Mouse (Mus musculus): ENCODE data around the gene Fam241b. TPM values are rescaled to one million over a fixed set of nuclear protein-coding genes. Genes with fewer than 3 reads are reported as not detected.

Gene Fam241b
- polyA plus RNA-seq, 1 experiment from 2014 or later, result 1.1 TPM

- Histone ChIP-seq H3K4me3 (ENCODE audit: low read depth, low read length) (no peak overlapping the region), H3K27ac (ENCODE audit: low read length) (no peak overlapping the region), H3K9ac (ENCODE audit: low read depth, low read length) (no peak overlapping the region), H3K4me1 (ENCODE audit: control insufficient read depth, low read depth, low read length) (no peaks in the 10 kb centered on the region), H3K9me3 (replicated peaks; ENCODE audit: control insufficient read depth, low read length) (no peaks in the 10 kb centered on the region), H3K27me3 (ENCODE audit: control insufficient read depth, insufficient read depth, low read depth, low read length) (no peaks in the 10 kb centered on the region), H3K4me2 (ENCODE audit: low read depth, low read length) (no peak overlapping the region), H3K36me3 (ENCODE audit: control insufficient read depth, insufficient read depth) (no peaks in the 10 kb centered on the region)
- 67% methylated on average over 3 of the region's 3 CpGs for WGBS (ENCODE audit: insufficient replicate concordance)
- ATAC-seq (ENCODE audit: low read depth), result no peak
Observed at GRCm38 (mm10) chr10:62179944-62180343, 36.2 kb upstream of the Fam241b start.

GRCm38 (mm10) chr10:62174533-62175313, 31.0 kb upstream of the Fam241b start:
- Histone ChIP-seq H3K9ac (ENCODE audit: low read depth, low read length) (no peak overlapping the region), H3K9me3 (replicated peaks; ENCODE audit: control insufficient read depth, low read length) (no peaks in the 10 kb centered on the region), H3K4me2 (ENCODE audit: low read depth, low read length) (no peak overlapping the region), H3K27ac (ENCODE audit: low read length) (no peak overlapping the region), H3K36me3 (ENCODE audit: control insufficient read depth, insufficient read depth) (no peaks in the 10 kb centered on the region), H3K27me3 (ENCODE audit: control insufficient read depth, insufficient read depth, low read depth, low read length) (no peaks in the 10 kb centered on the region), H3K4me3 (ENCODE audit: low read depth, low read length) (no peak overlapping the region), H3K4me1 (ENCODE audit: control insufficient read depth, low read depth, low read length) (no peaks in the 10 kb centered on the region)
- ATAC-seq (ENCODE audit: low read depth), result no peak
- WGBS (ENCODE audit: insufficient replicate concordance), result 55% methylated on average over 15 of the region's 15 CpGs

GRCm38 (mm10) chr10:62173941-62174448, 30.3 kb upstream of the Fam241b start:
- Histone ChIP-seq H3K9me3 (replicated peaks; ENCODE audit: control insufficient read depth, low read length) (no peaks in the 10 kb centered on the region), H3K4me1 (ENCODE audit: control insufficient read depth, low read depth, low read length) (no peaks in the 10 kb centered on the region), H3K27ac (ENCODE audit: low read length) (no peak overlapping the region), H3K27me3 (ENCODE audit: control insufficient read depth, insufficient read depth, low read depth, low read length) (no peaks in the 10 kb centered on the region), H3K36me3 (ENCODE audit: control insufficient read depth, insufficient read depth) (no peaks in the 10 kb centered on the region), H3K4me2 (ENCODE audit: low read depth, low read length) (no peak overlapping the region), H3K4me3 (ENCODE audit: low read depth, low read length) (no peak overlapping the region), H3K9ac (ENCODE audit: low read depth, low read length) (no peak overlapping the region)
- ATAC-seq (ENCODE audit: low read depth), result no peak
- WGBS (ENCODE audit: insufficient replicate concordance), result 35% methylated on average over 9 of the region's 9 CpGs

GRCm38 (mm10) chr10:62172841-62173553, 29.3 kb upstream of the Fam241b start:
- H3K9ac ChIP-seq (ENCODE audit: low read depth, low read length), result no peak overlapping the region
- H3K9me3 ChIP-seq (replicated peaks; ENCODE audit: control insufficient read depth, low read length), result no peaks in the 10 kb centered on the region
- H3K36me3 ChIP-seq (ENCODE audit: control insufficient read depth, insufficient read depth), result no peaks in the 10 kb centered on the region
- H3K4me3 ChIP-seq (ENCODE audit: low read depth, low read length), result no peak overlapping the region
- no peaks in the 10 kb centered on the region for H3K27me3 ChIP-seq (ENCODE audit: control insufficient read depth, insufficient read depth, low read depth, low read length)
- no peak for ATAC-seq (ENCODE audit: low read depth)
- 22% methylated on average over 9 of the region's 9 CpGs for WGBS (ENCODE audit: insufficient replicate concordance)
- no peaks in the 10 kb centered on the region for H3K4me1 ChIP-seq (ENCODE audit: control insufficient read depth, low read depth, low read length)
- no peak overlapping the region for H3K27ac ChIP-seq (ENCODE audit: low read length)
- no peak overlapping the region for H3K4me2 ChIP-seq (ENCODE audit: low read depth, low read length)

GRCm38 (mm10) chr10:62162410-62162809, 18.7 kb upstream of the Fam241b start:
- Histone ChIP-seq H3K36me3 (ENCODE audit: control insufficient read depth, insufficient read depth) (no peaks in the 10 kb centered on the region), H3K27me3 (ENCODE audit: control insufficient read depth, insufficient read depth, low read depth, low read length) (no peaks in the 10 kb centered on the region), H3K4me3 (ENCODE audit: low read depth, low read length) (no peak overlapping the region), H3K4me1 (ENCODE audit: control insufficient read depth, low read depth, low read length) (no peaks in the 10 kb centered on the region), H3K9ac (ENCODE audit: low read depth, low read length) (no peak overlapping the region), H3K4me2 (ENCODE audit: low read depth, low read length) (no peak overlapping the region), H3K9me3 (replicated peaks; ENCODE audit: control insufficient read depth, low read length) (no peaks in the 10 kb centered on the region), H3K27ac (ENCODE audit: low read length) (no peak overlapping the region)
- WGBS (ENCODE audit: insufficient replicate concordance), result 33% methylated on average over 10 of the region's 10 CpGs
- no peak for ATAC-seq (ENCODE audit: low read depth)

- Histone ChIP-seq H3K4me3 (ENCODE audit: low read depth, low read length) (no peak overlapping the region), H3K9me3 (replicated peaks; ENCODE audit: control insufficient read depth, low read length) (no peaks in the 10 kb centered on the region), H3K27me3 (ENCODE audit: control insufficient read depth, insufficient read depth, low read depth, low read length) (no peaks in the 10 kb centered on the region), H3K27ac (ENCODE audit: low read length) (no peak overlapping the region), H3K36me3 (ENCODE audit: control insufficient read depth, insufficient read depth) (no peaks in the 10 kb centered on the region), H3K4me1 (ENCODE audit: control insufficient read depth, low read depth, low read length) (no peaks in the 10 kb centered on the region), H3K4me2 (ENCODE audit: low read depth, low read length) (no peak overlapping the region), H3K9ac (ENCODE audit: low read depth, low read length) (no peak overlapping the region)
- no peak for ATAC-seq (ENCODE audit: low read depth)
- WGBS (ENCODE audit: insufficient replicate concordance), result 49% methylated on average over 7 of the region's 7 CpGs
Observed at GRCm38 (mm10) chr10:62149929-62150328, 6.2 kb upstream of the Fam241b start.

GRCm38 (mm10) chr10:62147466-62148248, 3.9 kb upstream of the Fam241b start:
- H3K9me3 ChIP-seq (replicated peaks; ENCODE audit: control insufficient read depth, low read length), result no peaks in the 10 kb centered on the region
- H3K9ac ChIP-seq (ENCODE audit: low read depth, low read length), result no peak overlapping the region
- no peaks in the 10 kb centered on the region for H3K4me1 ChIP-seq (ENCODE audit: control insufficient read depth, low read depth, low read length)
- WGBS (ENCODE audit: insufficient replicate concordance), result 47% methylated on average over 12 of the region's 12 CpGs
- no peaks in the 10 kb centered on the region for H3K27me3 ChIP-seq (ENCODE audit: control insufficient read depth, insufficient read depth, low read depth, low read length)
- no peak for ATAC-seq (ENCODE audit: low read depth)
- H3K4me2 ChIP-seq (ENCODE audit: low read depth, low read length), result no peak overlapping the region
- H3K36me3 ChIP-seq (ENCODE audit: control insufficient read depth, insufficient read depth), result no peaks in the 10 kb centered on the region
- no peak overlapping the region for H3K27ac ChIP-seq (ENCODE audit: low read length)
- H3K4me3 ChIP-seq (ENCODE audit: low read depth, low read length), result no peak overlapping the region

GRCm38 (mm10) chr10:62145957-62146356, 2.2 kb upstream of the Fam241b start:
- no peak overlapping the region for H3K27ac ChIP-seq (ENCODE audit: low read length)
- no peaks in the 10 kb centered on the region for H3K27me3 ChIP-seq (ENCODE audit: control insufficient read depth, insufficient read depth, low read depth, low read length)
- H3K4me1 ChIP-seq (ENCODE audit: control insufficient read depth, low read depth, low read length), result no peaks in the 10 kb centered on the region
- 41% methylated on average over 5 of the region's 5 CpGs for WGBS (ENCODE audit: insufficient replicate concordance)
- no peaks in the 10 kb centered on the region for H3K9me3 ChIP-seq (replicated peaks; ENCODE audit: control insufficient read depth, low read length)
- H3K4me2 ChIP-seq (ENCODE audit: low read depth, low read length), result no peak overlapping the region
- no peaks in the 10 kb centered on the region for H3K36me3 ChIP-seq (ENCODE audit: control insufficient read depth, insufficient read depth)
- ATAC-seq (ENCODE audit: low read depth), result no peak
- no peak overlapping the region for H3K4me3 ChIP-seq (ENCODE audit: low read depth, low read length)
- no peak overlapping the region for H3K9ac ChIP-seq (ENCODE audit: low read depth, low read length)

All from liver, embryonic 16.5 days (tissue).